Mouse (Mus musculus): ENCODE data around the gene Mypop. TPM values are rescaled to one million over a fixed set of nuclear protein-coding genes. Genes with fewer than 3 reads are reported as not detected.

Gene Mypop
- polyA plus RNA-seq, 1 experiment from 2014 or later, result 2.2 TPM

Other genes starting within 250 kb of the Mypop start
- not detected in 2 replicates for gene Psg19, start 192.7 kb upstream of the Mypop start, polyA plus RNA-seq (2014; fragmentation: Nextera tagmentation; extraction: Ambion mirVana)
- gene Psg17, start 169.6 kb upstream of the Mypop start, polyA plus RNA-seq (2014; fragmentation: Nextera tagmentation; extraction: Ambion mirVana), result 0.14 TPM in 1 of 2 replicates, not detected in the other
- gene Mill2, start 151.3 kb upstream of the Mypop start, polyA plus RNA-seq (2014; fragmentation: Nextera tagmentation; extraction: Ambion mirVana), result not detected in 2 replicates
- gene Pglyrp1, start 119.9 kb upstream of the Mypop start, polyA plus RNA-seq (2014; fragmentation: Nextera tagmentation; extraction: Ambion mirVana), result 0.45 and 1.6 TPM in 2 replicates
- gene Ccdc61, start 80.8 kb upstream of the Mypop start, polyA plus RNA-seq (2014; fragmentation: Nextera tagmentation; extraction: Ambion mirVana), result 12.1 and 19.8 TPM in 2 replicates
- gene Nova2, start 65.4 kb upstream of the Mypop start, polyA plus RNA-seq (2014; fragmentation: Nextera tagmentation; extraction: Ambion mirVana), result 0.77 and 0.93 TPM in 2 replicates
- gene Nanos2, start 3.8 kb upstream of the Mypop start, polyA plus RNA-seq (2014; fragmentation: Nextera tagmentation; extraction: Ambion mirVana), result not detected in 2 replicates
- 13.9 and 14.2 TPM in 2 replicates for gene Irf2bp1, start 12.8 kb downstream of the Mypop start, polyA plus RNA-seq (2014; fragmentation: Nextera tagmentation; extraction: Ambion mirVana)
- gene Foxa3, start 32.3 kb downstream of the Mypop start, polyA plus RNA-seq (2014; fragmentation: Nextera tagmentation; extraction: Ambion mirVana), result 0.59 TPM in 1 of 2 replicates, not detected in the other
- 17.6 and 21.4 TPM in 2 replicates for gene Sympk, start 33.1 kb downstream of the Mypop start, polyA plus RNA-seq (2014; fragmentation: Nextera tagmentation; extraction: Ambion mirVana)
- not detected in 2 replicates for gene Rsph6a, start 63.4 kb downstream of the Mypop start, polyA plus RNA-seq (2014; fragmentation: Nextera tagmentation; extraction: Ambion mirVana)
- gene Dmwd, start 85.0 kb downstream of the Mypop start, polyA plus RNA-seq (2014; fragmentation: Nextera tagmentation; extraction: Ambion mirVana), result 15.2 and 16.2 TPM in 2 replicates
- gene Dmpk, start 92.6 kb downstream of the Mypop start, polyA plus RNA-seq (2014; fragmentation: Nextera tagmentation; extraction: Ambion mirVana), result 17.0 and 17.7 TPM in 2 replicates
- 6.6 and 6.9 TPM in 2 replicates for gene Six5, start 103.3 kb downstream of the Mypop start, polyA plus RNA-seq (2014; fragmentation: Nextera tagmentation; extraction: Ambion mirVana)
- 2.2 and 2.7 TPM in 2 replicates for gene Gm4969, start 127.1 kb downstream of the Mypop start, polyA plus RNA-seq (2014; fragmentation: Nextera tagmentation; extraction: Ambion mirVana)
- 6.3 and 6.4 TPM in 2 replicates for gene Fbxo46, start 128.6 kb downstream of the Mypop start, polyA plus RNA-seq (2014; fragmentation: Nextera tagmentation; extraction: Ambion mirVana)
- gene Qpctl, start 158.0 kb downstream of the Mypop start, polyA plus RNA-seq (2014; fragmentation: Nextera tagmentation; extraction: Ambion mirVana), result 6.4 and 7.6 TPM in 2 replicates
- 120 and 125 TPM in 2 replicates for gene Snrpd2, start 158.5 kb downstream of the Mypop start, polyA plus RNA-seq (2014; fragmentation: Nextera tagmentation; extraction: Ambion mirVana)
- 9.0 and 10.8 TPM in 2 replicates for gene Gipr, start 174.9 kb downstream of the Mypop start, polyA plus RNA-seq (2014; fragmentation: Nextera tagmentation; extraction: Ambion mirVana)
- gene Eml2, start 185.2 kb downstream of the Mypop start, polyA plus RNA-seq (2014; fragmentation: Nextera tagmentation; extraction: Ambion mirVana), result 5.4 and 6.9 TPM in 2 replicates
- 1.3 and 1.4 TPM in 2 replicates for gene Gpr4, start 221.3 kb downstream of the Mypop start, polyA plus RNA-seq (2014; fragmentation: Nextera tagmentation; extraction: Ambion mirVana)
- 41.2 and 41.6 TPM in 2 replicates for gene Opa3, start 237.1 kb downstream of the Mypop start, polyA plus RNA-seq (2014; fragmentation: Nextera tagmentation; extraction: Ambion mirVana)